Comparison of ENCODE assay signal across 8 mouse cellular contexts in genomic region chr11:82235551-82236207, GRCm38 (mm10).
DNase-seq lines count a peak whose midpoint lies in the region; ATAC-seq and TF ChIP-seq lines count a peak whose summit lies in the region.
"Had no signal": no experiment of that assay in that cellular context is flagged by ENCODE, and none has a peak within 500 bp of the region (broad histone marks: within the 10 kb centered on the region; RNA-seq: fewer than 3 reads in every experiment).

No protein-coding gene starts in this region.

- ATAC-seq in hindbrain, embryonic 13.5 days (ENCODE audit: low FRiP score): peak; percentile 62; the same call in 1 of the 2 replicates

- no peak for TF ChIP-seq POLR2A in lung, adult 2 months (IDR thresholded peaks at IDR 0.05; ENCODE audit: borderline replicate concordance, extremely low read depth, low read depth, low read length)

- TF ChIP-seq CTCF in lung, adult 2 months (IDR thresholded peaks at IDR 0.05; ENCODE audit: insufficient read depth, low read length): peak; percentile 88

- no peaks in the 10 kb centered on the region for H3K9me3 ChIP-seq in hindbrain, embryonic 13.5 days
- H3K9me3 ChIP-seq: liver, embryonic 15.5 days had no signal

- H3K9ac ChIP-seq in hindbrain, embryonic 13.5 days: no peak overlapping the region
- H3K9ac ChIP-seq: liver, embryonic 15.5 days had no signal

- H3K4me2 ChIP-seq in hindbrain, embryonic 13.5 days: no peak overlapping the region
- H3K4me2 ChIP-seq: liver, embryonic 15.5 days had no signal

- 0 out of 2 replicates have a peak, but pooled peaks cover 12% of the 10 kb centered on the region for H3K27me3 ChIP-seq in hindbrain, embryonic 13.5 days
- H3K27me3 ChIP-seq: liver, embryonic 15.5 days had no signal

- H3K36me3 ChIP-seq in hindbrain, embryonic 13.5 days: no peaks in the 10 kb centered on the region
- H3K36me3 ChIP-seq: liver, embryonic 15.5 days had no signal

- peak; percentile 54 for DNase-seq in thymus, postnatal 0 days (ENCODE audit: low spot score)
- no peak for DNase-seq in thymus, postnatal 36 days
- DNase-seq in adrenal gland, postnatal 25 days: peak; percentile 9
- peak; percentile 69 for DNase-seq in embryo, embryonic 9.5 days (ENCODE audit: extremely low spot score)
- no peak for DNase-seq in lung, adult 2 months
- DNase-seq in retina, embryonic 14.5 days (ENCODE audit: low spot score): peak; percentile 90

- no peak overlapping the region for H3K4me3 ChIP-seq in hindbrain, embryonic 13.5 days
- no peak overlapping the region for H3K4me3 ChIP-seq in lung, adult 2 months (replicated peaks; ENCODE audit: extremely low read depth, low read depth, low read length)
- H3K4me3 ChIP-seq: liver, embryonic 15.5 days had no signal

- no peak overlapping the region for H3K27ac ChIP-seq in hindbrain, embryonic 13.5 days
- H3K27ac ChIP-seq: liver, embryonic 15.5 days had no signal

- H3K4me1 ChIP-seq in hindbrain, embryonic 13.5 days (replicated peaks): peaks cover 31% of the 10 kb centered on the region
- H3K4me1 ChIP-seq in lung, adult 2 months (ENCODE audit: control insufficient read depth, insufficient read depth, low read length): no peaks in the 10 kb centered on the region
- H3K4me1 ChIP-seq: liver, embryonic 15.5 days had no signal

- 41% methylated on average over 2 of the region's 2 CpGs for WGBS in hindbrain, embryonic 13.5 days
- 23% methylated on average over 2 of the region's 2 CpGs for WGBS in lung, adult 2 months

Comparison
In these comparisons a context has a peak if more than half of its experiments do, and no peak if none do; other contexts are left out.
1. DNase-seq: peak in thymus, postnatal 0 days (single experiment), adrenal gland, postnatal 25 days (single experiment), embryo, embryonic 9.5 days (single experiment) and retina, embryonic 14.5 days (single experiment); none in thymus, postnatal 36 days (0 of 2) and lung, adult 2 months (single experiment).